Mouse (Mus musculus): Measurements from ENCODE around the gene 5430419D17Rik.

Gene 5430419D17Rik

DNA sequence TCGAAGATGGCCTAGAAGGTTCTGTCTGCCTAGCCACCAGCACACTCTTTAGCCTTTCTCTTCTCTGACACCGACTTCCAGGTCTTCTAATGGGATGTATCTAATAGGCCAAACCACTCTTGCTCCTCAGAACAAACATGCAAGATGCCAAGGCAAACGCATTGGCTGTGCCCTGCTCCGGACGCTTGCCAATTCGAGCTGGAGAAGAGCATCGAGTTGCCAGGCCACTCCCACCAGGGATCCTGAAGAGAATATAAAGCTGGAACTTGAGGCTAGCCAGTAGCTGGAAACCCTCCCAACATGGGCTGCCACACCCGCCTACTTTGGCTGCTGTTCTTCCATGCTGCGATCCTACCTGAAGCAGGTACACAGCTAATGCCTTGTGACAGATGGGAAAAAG is at the start of gene 5430419D17Rik:
Gene 5430419D17Rik, plus strand, starts transcription at position 282 of the 400 bp plus-strand sequence.
- no peak for DNase-seq

DNA sequence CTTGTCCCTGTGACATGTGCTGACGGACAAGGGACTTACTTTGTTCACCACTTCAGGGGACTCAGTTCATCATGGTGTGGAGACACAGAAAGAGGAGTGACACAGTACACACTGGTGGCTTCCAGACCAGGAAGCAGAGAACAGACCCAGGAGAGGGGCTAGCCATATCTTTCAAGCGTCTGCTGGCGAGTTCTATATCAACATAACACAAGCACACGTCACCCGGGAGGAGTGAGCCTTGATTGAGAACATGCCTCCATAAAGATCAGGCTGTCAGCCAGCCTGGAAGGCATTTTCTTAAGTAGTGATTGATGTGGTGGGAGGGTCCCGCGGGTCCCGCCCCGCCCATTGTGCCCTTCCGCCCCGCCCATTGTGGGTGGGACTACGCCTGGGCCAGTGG is 44.2 kb upstream of the 5430419D17Rik start:
- no peak for DNase-seq

DNA sequence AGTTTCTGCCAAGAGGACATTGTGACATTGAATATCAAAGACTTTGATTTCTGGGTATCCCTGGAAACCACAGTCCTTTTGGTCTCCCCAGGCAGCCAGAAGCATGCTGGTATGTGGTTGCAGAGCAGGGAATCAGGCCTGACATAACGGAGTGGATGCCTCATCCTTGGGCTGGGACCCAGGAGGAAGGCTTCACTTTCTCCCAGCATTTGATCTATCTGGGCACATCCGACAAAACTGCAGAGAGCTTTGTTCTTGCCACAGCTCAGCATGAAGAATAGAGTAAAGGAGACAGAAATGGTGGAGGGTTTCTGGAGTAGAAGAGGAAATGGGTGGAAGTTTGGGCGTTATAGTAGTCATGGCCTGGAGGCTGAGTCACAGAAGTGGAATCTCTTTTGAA is 41.0 kb upstream of the 5430419D17Rik start:
- DNase-seq, result no peak

DNA sequence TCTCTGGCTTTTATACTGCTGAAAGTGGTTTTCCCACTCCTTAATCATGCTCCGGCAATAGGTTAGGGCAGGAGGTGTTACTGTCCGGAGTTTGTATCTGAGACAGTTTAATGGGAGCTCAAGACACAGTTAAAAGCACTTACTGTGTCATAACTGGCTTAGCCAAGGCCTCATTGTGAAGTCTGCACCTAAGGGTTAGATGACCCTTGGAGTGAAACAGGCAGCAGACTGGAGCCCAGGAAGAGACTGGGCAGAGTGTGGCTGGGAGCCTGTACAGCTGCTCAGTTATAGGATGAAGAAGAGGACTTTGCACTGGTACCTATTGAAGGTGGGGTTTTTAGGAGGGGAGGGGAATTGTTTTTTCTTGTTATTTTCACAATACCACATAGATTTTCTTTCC is 28.0 kb upstream of the 5430419D17Rik start, which contains the start of gene 4933402N03Rik:
Gene 4933402N03Rik, minus strand, starts transcription at position 101 of the 400 bp plus-strand sequence.
- DNase-seq, result no peak

DNA sequence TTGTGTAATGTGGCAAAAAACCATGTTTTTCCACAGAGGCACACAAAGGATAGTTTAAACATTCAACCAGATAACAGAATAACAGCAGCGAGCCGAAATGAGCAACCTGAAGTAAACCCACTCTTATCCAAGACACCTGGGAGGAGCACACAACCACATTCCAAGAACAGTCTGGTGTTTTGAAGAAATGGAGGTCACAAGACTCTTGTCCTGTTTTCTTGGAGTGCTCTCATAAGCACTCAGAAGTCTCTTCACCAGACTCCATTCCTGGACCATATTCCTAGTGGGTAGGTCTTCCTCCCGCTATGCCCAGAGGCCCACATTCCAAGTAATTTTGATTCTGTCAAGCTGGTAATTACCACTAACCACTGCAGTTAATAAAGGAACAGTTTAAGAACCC is 24.0 kb upstream of the 5430419D17Rik start:
- no peak for DNase-seq

DNA sequence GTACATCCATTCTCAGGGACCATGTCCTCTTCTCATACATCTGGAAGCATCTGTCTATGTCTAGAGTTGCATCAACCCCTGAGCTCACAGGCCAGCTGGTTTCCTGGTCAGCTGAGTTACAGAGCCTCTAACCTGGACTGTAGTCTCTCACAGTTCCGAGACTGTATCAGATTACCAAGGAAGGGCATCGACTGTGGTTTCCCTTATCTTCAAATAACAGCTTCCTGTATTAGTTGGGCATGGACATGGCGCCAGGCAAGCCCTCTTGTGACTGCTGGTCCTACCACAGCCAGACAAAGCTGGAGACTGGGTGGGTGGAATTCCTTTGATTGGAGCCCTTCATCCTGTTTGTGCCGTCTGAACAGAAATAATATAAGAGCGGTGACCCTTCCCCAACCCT is 21.2 kb upstream of the 5430419D17Rik start:
- no peak for DNase-seq

DNA sequence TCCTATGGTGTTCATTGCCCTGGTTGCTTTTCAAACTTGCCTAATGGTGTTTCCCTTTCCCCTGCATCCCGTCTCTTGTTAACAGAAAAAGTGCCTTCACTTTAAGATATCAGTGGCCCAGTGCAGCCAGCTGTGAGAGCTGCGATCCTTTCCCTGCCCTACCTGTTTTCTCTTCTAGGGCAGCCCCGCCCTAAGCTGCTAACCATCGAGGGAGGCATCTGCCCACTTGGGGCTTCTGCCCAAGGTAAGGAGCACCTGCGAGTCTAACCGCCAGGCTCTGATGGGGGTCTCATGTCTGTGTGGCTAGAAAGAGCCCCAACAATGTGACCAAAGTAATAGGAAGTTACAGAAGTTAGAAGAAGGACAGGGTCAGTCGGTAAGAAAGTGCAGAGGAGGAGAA is 12.0 kb upstream of the 5430419D17Rik start:
- peak; percentile 28 for DNase-seq

DNA sequence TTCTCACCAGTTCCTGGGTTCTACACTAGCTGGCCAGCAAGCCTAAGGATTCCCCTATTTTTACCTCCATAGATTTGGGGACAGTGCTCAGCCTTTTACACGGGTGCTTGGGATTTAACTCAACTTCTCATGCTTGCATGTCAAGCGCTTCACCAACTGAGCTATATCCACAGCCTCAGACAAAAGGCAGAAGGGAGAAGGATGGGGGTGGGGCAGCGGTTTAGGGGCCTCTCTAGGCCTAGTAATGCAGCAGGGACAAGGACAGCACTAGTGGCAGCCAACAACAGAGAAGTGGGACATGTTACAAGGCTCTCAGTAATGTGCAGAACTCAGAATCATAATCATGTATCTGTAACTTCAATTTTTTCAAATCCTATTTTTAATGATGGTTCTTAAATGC is 6.4 kb upstream of the 5430419D17Rik start:
- DNase-seq, result peak; percentile 65

DNA sequence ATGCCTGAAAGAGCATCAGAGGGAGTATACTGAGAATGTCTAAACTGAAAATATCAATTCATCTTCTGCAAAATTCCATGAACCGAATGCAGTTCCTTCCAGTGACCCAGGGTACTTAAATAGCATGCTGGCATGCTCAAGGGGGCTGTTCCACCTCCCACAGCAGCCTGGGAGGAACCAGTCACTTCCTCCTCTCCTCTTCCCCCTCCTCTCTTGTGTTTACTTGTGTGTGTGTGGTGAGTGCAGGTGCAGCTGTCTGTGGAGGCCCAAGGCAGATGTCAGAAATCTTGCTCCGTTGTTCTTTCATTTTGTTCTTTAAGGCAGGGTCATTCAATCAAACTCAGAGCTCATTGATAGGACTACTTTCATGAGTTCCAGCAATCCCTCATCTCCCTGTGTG is 5.1 kb upstream of the 5430419D17Rik start:
- peak; percentile 51 for DNase-seq

DNA sequence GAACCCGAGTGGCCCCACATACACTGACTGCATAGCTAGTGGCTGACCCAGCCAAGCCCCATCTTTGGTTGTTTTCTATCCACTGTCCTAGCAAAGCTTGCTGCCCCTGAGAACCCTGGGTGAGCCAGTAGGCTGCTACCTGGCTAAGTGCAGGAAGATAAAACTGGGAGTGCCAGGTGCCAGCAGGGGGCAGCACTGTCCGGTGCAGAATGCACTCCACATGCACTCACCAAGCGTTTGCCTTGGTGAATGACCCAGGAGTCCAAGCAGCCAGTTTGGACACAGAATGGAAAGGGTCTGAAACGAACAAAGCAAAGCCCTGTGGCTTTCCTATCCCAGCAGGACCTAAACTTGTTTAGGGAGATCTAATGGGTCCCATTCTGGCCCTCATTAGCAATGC is 8.5 kb downstream of the 5430419D17Rik start:
- DNase-seq, result peak; percentile 88

DNA sequence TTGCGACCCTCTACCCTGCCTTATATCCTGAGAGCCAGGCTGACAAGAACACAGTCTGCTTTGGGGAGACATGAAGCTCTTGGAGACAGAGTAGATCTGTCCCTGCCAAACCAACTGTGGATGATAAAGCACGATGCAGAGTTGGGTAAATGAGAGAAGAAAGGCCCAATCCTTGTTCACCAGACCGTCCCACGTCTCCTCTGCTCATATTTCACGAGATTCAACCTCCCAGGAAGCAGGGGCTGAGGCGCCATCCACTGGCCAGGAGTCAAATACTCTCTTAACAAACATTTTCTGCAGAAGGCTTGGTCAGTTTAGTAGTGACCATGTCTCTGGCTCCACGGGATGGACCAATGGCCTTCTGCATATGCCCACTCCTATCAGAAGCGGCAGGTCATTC is 10.1 kb downstream of the 5430419D17Rik start:
- no peak for DNase-seq

DNA sequence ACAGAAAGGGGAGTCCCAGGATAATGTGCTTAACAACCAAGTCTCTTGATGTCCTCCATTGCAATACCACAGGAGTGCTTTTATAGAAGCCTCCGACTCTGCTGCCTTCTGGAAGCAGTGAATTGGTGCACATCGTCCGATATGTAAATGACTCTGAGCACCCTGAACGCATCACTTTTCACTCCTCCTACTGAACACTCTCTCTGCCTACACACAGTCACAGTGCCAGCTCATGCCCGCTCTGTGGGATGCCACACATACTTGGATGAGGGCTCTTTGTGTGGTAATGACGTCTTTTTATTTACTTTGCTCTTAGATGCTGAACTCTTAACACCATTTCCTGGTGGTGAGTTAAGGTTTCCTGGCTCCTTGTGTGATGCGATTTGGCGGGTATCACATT is 12.8 kb downstream of the 5430419D17Rik start:
- no peak for DNase-seq

DNA sequence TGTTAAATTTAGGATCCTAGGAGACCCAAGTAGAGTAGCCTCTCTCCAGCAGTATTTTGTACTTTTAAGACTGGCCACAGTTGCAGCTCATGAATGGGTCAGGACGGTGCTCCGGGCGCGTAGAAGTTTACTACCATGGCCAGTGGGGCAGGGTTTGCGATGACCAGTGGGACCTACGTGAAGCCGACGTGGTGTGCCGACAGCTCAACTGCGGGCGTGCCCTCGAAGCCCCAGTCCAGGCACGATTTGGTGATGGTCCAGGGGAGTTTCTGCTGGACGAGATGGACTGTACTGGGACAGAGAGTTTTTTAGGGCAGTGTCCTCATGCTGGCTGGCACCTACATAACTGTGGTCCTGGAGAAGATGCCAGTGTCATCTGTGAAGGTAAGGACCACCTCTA is 13.8 kb downstream of the 5430419D17Rik start:
- no peak for DNase-seq

DNA sequence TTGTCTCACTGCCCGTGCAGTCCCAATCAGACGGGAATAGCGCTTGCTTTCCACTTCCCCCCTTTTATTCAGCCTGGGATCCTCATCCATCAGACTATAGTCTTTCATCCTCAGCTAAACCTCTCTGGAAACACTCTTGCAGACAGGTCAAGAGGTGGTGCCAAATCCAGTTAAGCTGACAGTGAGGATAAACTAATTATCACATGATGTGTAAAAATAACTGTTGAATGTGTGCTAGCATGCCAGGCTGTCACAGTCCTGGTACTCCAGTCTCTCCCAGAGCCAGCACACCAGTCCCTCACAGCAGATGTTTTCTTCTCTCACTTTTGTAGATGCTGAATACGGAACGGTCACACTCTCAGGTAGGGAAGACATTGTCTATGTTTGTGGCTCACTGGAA is 48.9 kb downstream of the 5430419D17Rik start:
- no peak for DNase-seq

DNA sequence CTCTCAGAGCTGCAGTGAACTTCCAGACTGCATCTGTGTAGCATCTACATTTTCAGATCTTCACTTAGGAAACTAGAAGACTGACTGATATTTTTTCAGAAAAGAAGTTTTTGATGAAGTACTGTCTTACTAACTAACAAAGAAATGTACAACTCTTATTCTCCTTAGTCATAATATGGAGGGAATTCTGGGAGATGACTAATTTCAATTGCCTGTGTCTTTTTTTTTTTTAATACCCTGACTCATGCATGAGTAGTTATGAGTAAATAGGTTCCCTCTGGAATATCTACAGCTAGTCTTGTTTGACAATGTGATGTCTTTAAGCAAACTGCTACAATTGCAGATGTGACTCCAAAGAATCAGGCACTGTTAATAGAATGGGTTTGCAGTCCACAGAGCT is 61.9 kb downstream of the 5430419D17Rik start:
- DNase-seq, result no peak

DNA sequence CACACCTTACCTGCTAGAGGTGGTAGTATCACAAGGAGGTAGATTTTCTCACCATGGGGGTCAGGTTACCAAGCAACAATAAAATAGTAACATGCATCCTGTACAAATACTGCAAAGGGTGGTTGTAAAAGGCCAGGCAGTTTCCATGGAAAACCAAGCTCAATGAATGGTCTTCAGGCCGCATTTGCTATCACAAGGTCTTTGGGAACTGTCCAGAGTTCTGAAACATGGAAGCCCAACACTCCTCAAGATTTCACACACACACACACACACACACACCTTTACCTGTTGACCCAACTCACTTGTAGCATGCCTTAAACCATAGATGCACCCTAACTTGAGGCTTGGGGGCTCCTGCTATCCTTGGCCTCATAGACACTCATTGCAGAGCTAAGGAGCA is 70.8 kb downstream of the 5430419D17Rik start:
- DNase-seq, result no peak

DNA sequence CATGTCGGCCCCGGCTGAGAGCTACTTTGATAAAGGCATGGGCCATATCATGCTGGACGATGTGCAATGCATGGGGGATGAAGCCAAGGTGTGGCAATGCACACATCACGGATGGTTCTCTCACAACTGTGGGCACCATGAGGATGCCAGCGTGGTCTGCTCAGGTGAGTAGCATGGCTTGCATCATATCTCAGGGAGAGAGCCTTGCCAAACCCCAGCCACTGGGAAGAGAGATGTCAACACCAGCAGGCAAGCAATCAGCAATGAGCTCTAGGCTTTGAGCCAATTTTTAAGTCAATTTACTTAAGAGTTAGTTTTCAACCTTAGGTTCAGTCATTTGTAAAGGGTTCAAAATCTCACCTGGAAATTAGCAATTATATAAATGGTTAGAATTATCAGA is 82.6 kb downstream of the 5430419D17Rik start:
- DNase-seq, result no peak

DNA sequence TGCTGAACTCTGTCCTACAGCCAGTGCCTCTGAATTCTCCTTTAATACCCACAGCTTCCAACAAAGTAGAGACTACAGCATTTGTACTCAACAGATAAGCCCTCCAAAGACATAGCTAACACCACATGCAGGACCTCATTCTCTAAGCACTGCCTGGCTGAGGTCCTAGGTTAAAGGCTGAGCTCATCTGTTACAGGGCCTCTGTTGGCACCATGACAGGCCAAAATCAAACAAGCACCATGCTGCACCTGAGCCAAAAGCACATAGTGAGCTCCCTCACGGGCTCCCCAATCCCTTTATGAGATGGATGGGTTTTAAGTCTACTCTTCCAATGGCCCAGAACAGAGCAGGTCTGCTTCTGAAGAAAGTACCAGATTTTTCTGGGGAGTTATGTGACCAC is 83.1 kb downstream of the 5430419D17Rik start:
- no peak for DNase-seq

DNA sequence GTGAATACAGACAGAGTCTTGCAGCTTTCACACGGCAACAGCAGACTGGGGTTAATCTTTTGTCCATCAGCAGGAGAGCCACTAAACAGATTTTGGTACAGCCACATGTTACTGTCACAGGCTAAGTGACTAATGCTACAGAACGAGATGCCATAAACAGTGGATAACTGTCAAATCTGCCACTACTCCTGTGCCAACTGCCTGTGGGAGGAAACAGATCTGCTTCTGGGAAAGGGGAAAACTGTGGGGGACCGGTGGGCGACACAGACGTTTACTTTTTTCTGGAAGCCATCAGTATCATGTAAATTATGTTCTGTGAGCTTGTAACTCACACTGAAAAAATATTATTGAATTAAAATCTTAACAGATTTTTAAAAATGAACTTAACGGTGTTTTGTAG is 86.7 kb downstream of the 5430419D17Rik start:
- DNase-seq, result no peak

DNA sequence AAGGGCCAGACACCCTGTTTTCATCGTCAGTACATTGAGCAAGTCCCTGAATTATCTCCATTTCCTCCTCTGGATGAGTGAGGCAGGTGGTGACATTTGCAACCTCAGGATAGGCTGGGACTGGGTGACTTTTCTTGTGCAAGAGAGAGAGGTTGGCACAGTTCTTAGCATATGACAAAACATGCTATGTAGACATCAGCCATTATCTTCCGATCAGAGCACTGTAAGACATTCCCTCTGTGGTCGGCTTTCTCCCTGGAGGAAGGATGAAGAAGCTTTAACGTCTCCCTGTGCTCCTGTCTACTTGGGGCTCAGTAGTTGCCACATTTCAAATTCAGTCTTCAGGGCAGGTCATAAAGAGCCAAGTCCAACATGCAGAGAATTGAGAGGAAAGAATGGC is 90.0 kb downstream of the 5430419D17Rik start:
- DNase-seq, result no peak

DNA sequence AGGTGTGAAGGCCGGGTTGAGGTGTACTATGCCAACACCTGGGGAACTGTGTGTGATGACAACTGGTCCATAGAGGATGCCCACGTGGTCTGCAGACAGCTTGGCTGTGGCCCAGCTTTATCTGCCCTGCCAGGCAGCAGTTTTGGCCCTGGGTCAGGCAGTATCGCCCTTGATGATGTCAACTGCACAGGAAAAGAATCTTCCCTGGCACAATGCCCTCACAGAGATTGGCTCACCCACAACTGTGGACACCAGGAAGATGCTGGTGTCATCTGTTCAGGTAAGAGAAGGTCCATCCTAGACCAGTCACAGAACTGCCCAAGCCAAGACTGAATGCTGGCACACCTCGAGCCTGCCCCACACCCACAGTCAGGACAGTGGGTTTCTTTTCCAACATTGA is 91.6 kb downstream of the 5430419D17Rik start:
- DNase-seq, result no peak

DNA sequence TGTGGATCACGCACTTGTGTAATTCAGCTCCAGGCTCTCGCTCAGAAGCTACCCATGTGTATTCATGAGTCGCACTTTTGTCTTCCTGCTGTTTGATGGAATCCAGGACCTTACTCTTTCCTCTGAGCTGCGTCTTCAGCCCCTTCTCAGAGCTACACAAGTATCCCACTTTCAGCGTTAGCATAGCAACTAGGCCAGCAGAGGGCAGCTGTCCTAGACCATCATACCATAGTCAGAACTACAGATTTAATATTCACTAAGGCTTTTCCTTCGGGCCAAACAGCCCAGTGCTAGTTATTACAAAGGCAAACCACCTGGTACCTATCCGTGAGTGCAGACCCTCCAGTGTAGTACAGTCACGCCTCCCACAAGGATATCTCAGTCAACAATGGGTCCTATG is 122.9 kb downstream of the 5430419D17Rik start:
- no peak for DNase-seq

DNA sequence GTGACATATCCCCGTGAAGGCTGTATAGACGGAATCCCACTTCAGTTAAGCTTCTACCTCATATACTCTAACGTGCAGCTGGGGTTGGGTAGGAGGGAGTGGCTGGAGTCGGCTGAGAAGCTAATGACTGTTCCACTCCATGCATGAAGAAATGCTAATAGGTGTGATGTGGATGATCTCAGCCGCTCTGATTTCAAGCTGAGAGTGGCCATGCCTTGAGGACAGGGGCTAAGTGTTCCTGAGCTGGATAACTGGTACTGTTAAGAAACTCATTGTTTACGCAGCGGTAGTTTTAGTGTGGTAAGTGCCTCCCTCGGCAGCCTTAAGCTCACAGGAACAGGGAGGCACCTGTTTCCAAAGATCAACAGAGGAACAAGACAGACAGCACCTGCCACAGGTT is 129.1 kb downstream of the 5430419D17Rik start:
- no peak for DNase-seq

DNA sequence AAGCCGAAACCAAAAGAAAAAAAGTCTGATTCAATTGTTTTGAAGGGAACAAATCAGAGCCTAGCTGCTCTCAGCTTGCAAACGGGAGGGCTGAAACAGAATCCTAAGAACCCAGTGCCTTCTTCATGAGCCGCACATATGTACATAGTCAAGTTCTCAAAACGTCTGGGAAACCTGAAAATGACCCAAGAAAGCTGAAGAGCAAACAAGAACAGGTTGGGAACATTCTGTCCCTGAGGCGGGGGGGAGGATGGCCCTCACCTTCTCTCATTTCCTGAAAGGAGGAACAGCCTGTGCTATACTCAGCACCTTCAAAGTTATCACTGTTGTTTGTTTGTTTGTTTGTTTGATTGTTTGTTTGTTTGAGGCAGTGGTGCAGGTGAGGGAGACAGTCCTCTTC is 132.5 kb downstream of the 5430419D17Rik start:
- no peak for DNase-seq

DNA sequence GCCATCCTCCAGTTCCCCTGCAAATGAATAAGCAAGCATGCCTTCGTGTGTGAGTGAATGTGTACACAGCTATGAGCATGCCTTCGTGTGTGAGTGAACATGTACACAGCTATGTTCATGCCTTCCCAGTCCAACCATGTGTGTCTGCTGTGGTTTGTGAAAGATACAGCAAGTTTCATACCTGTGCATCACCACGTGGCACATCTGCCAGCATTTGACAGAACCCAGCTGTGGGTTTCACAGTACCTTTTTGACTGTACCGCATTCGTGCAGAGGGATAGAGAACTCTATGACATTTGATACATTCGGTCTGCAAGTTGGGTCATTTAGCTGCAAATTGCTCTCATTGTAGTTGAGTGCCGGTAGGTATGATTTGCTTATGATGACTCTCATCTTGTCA is 140.3 kb downstream of the 5430419D17Rik start:
- no peak for DNase-seq

DNA sequence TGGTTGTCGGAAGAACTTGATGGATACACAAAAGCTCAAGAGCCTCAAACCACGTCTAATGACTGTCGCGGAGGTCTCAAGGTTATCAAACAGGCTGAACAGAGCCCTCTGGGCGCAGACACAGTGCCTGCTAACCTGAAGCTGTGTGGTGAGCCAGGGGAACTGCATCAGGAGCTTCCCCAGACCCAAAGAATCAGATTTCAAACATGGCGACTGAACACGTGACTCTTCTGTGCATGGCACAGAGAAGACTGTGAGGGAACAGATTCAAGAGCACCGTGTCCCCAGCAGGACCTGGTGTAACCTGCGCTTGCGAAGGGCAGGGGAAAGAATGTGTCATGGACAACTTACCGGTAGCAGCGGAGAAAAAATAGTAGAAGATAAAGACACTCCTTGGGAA is 143.4 kb downstream of the 5430419D17Rik start:
- no peak for DNase-seq

All from thymus, postnatal 4 days (tissue).